Mouse (Mus musculus) cerebellum, postnatal 25 days (tissue): ENCODE measurements around the gene Meis2.

Source experiments
- DNase-seq, 2 experiments: peaks; one replicate each; pipeline ENCODE4 v3.0.0; 2021; ENCODE audit warnings: mixed read lengths in 2 of 2

Meis2 gene

DNA sequence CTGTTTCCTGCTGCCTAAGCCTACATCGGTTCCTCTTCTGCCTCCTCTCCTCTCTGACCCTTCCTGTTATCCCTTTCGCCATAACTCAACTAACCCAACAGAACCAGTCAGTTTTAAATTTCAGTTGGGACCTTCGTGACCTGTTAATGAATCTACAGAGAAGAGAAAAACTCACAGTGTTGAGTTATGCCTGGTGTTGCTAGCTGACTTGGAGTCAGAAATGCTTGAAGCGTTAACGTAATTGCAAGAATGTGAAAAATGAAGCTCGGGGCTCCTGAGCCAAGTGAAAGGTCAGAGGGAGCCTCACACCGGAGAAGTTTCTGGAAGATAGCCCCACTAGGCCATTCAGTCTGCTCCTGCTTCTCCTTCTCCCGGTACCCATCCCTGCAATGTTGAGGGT is 18.3 kb downstream of the Meis2 start:
- no peak for DNase-seq

DNA sequence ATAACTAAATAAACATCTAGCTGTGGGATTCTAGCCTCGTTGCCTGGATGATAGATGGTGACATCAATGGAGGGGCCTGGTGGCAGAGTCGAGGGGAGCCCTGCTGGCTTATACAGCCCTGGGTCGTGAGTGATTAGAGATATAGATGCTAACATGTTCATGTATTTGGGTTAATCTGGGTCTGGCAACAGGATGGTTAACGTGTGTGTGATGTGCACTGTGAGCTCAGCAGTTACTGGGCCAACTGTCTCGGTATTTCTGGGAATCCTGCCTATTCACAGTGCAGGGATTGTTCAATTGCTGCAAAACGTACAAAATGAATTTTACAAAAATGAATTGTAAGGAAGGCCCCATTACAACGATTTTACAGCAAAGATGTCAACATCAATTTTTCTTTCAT is 20.6 kb downstream of the Meis2 start:
- DNase-seq: no peak

DNA sequence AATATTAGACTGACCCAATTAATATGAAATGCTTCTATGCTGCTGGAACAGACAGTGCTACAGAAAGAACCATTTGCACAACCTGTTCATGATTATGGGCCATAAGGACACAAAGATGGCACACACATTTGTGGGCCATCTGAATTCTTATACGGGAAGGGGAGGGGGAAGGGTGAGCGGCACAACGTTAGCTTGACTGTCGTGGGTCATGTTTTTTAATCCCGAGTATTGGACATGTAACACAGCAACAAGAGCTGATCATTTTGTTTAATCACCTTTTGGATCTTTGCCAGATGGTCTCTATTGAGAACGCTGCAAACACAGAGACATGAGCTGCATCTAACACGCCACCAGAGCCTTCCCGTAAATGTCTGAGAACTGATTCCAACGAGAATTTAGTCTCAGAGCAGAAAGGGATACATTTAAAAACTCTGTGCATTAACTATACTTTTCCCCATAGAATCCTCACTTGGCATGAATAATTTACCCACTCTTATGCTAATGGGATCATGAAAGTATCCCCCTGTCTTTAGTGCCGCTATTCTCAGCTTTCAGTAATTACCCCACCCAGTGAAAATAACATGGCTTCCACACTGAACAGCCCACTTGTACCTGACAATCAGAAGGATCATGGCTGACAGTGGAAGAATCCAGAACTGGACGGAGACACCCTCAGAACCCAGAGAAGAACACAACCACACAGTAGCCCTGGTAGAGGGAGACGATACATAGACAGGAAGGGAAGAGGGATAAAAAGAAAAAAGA is 22.5 kb downstream of the Meis2 start:
- no peak for DNase-seq

DNA sequence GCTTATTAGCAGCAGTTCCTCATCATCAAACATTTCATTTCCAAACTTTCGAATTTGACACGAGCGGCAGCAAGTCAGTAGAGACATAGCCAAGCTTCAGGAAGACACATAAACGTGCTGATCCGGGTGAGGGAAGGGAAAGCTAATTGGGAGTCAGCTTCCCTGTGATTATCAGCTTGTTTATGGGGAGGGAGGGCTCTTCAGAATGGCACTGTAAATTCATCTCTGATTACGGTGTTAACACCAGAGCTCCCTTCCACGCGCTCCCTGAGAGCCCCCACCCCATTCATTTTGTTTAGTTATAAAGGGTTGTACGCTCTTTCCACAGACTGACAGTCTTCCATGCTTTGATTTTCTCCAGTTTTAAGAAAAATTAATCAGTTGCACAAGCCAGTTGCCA is 23.2 kb downstream of the Meis2 start:
- no peak for DNase-seq

DNA sequence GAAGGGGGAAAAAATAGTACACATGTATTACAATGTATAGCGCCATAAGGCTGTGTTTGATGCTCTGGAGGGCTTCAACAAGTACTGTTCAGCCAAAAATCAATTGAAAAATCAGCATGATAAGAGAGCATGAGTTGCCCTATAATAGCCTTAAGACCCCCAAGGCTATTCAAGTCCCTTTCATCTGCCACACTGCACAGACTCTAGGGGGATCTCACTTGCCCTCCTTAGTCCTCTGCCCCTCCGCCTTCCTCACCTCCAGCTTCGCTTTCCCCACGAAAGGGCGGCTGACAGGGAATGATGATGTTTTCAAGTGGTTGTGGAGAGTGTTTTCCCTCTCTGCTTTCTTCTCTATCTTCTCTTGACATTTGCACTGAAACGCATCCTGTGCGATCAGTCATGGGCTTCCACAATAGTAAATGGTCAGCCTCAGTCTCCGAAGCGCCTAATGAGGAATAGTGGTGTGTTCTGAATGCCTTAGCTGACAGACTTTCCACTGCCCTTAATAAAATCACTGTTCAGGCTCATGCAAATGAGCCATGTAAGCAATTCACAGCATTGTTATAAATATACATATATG is 23.9 kb downstream of the Meis2 start:
- DNase-seq: no peak

DNA sequence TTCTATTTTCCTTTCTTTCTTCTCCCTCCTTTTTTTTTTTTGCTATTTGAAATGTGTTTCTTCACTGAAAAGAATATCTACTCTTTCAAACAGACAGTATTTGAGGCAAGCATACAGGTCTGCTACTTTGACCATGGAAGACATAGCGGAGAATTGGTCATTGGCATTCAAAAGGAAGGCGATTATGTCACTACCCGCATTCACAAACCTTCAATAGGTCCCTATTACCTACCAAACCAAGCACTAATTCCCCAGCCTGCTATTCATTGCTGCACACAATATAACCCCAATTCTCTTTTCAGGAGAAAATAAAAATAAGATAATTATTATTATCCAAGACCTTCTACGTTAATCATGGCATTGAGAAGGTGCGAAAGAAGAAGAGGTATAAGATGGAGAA is 30.3 kb downstream of the Meis2 start:
- no peak for DNase-seq

DNA sequence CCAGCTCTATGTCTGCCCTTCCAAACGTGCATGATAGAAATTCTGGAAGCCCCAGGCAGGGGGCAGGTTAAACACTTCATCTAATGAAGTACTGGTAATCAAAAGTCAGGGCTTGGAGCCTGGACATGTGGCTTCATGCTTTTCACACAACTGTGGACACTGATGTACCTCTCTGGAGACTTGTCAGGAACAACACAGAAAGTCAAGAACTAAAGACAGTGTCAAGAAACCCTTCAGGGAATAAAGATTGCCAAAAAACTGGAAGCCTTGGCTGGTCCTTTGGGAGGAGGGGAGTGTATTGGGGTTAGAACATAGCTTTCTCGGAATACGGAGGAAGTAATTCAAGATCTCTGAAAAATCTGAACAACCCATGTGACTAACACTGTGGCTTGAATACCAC is 37.5 kb downstream of the Meis2 start:
- no peak for DNase-seq

DNA sequence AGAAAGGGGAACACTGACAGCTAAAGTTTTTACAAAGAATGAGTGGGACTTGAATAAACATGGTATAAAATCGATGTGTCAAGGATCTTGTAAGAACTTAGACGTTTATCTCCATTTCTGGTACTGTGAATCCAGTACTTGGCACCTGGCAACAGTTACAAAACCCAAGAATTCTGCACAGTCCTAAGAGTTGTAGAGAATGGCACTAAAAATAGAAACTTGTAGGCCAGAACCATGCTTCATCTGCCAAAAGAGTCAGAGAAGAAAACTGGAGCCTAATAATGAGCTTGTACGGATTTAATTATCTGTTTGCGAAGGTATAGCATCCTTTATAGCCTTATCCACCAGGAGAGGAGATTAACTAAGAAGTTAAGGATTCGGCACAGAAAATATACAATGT is 42.8 kb downstream of the Meis2 start:
- no peak for DNase-seq

DNA sequence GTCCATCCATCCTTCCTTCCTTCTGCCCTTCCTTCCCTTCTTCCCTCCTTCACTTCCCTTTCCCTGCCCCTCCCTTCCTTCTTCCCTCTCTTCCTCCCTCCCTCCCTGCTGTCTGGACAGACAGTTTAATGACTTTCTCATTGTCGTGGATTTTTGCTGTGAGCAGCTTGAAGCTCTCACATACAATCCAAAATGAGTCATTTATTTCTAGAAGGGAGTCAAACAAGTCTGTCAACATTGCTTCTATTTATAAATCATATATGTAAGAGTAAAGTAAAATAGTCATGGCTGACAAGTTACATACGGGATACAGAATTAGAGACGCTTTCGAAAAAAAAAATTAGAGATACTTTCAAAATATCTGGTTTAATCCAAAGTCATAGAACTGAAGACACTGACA is 43.7 kb downstream of the Meis2 start:
- no peak for DNase-seq

DNA sequence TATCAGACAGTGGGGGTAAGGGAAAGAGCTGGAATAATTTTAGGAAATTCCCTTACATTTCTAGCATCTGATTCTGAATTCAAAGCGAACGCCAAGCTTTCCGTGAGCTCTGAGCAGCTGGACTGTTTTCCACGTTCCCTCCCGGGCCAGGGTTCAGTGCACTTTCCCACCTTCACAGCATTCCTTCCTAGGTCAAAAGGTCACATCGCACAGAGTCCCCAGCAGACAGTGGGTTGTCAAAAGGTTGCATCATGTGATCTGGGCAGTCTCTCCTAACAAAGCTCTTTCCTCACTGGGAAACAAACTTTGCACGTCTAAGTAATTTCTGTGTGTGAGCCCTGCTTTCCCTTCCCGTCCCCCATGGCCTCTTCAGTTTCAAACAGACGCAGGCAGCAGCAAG is 44.6 kb downstream of the Meis2 start:
- DNase-seq: no peak

DNA sequence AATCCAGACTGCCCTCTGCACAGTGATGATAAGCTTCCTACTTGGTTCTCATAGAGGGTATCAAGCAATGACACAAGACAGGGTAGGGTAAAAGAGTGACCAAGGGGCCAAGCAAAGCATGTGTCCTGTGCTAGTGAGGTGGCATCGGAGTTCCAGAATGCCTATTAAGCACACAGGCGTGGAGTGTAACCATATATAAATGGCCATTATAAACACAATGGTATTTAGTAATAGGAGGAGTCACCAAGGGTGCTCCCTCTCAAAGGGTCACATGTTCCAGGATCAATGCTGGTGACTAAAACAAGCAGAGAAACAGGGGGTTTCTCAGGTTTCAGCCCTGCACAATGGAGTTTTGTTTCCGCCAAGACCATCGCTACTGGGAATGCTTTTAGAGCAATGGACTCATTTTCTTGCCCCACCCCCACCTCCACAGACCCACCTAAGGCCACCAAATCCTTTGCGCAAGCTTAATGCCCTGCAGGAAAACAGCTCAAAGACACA is 45.1 kb downstream of the Meis2 start:
- DNase-seq: no peak

DNA sequence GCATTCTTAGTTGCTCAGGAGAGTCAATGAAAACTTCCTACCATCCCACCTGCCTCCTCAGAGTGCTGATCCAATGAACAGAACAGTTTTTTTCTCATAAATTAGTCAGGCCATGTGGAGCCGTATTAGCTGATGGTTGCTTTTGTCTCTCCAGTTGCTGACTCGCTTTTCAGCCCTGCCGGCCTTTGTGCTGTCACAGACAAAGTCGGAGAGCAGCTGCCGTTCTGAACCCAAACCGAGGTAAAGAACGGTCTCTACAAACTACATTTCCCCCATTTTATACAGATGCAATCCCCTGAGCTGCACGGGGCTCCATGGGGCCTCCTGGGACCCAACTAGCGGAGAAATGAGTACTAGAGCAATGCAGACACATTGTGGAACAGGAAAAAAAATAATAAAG is 45.7 kb downstream of the Meis2 start:
- DNase-seq: no peak

DNA sequence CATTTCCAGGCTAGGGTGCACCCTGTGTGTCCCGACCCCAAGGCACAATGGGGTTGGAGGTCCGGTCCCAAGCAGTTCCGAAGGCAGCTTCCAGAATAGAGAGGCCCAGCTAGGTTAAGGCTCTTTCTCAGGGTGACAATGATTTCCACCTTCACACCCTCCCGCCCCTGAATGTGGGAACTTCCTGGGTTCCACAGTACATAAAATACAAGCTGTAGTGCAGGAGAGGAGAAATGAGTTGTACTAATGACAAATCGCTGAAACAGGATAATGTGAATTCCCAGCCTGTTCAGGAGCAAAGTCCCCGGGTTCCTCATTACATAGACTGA is 46.2 kb downstream of the Meis2 start:
- no peak for DNase-seq

DNA sequence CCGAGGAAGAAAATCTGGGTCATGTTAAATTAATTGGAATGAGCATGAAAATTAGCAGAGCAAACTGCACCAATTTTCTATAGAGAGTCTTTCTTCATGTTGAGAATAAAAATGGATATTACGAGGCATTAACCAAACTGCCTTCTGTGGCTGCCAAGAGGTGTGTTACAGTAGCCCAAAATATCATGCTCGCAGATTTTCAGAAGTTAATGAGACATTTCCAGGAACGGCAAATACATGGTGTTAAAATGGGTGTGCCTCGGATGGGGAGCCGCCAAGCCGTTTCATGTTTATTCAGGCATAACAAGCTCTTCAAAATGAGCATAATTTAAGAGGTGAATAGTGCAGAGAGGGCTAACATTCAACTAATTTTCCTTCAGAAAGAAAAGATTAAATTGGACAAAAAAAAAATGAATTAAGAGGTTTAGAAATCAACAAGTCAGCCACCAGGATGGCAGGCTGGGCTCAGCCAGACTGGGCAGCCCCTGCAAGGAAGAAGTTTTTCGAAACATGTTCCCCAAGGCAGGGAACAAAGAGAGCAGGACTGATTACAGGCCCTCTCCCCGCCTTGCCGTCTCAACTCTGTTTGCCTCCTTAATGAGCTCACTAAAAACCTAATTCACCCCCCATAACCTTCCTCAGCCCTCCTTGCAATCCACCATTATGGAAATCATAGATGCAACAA is 46.7 kb downstream of the Meis2 start:
- DNase-seq: no peak

DNA sequence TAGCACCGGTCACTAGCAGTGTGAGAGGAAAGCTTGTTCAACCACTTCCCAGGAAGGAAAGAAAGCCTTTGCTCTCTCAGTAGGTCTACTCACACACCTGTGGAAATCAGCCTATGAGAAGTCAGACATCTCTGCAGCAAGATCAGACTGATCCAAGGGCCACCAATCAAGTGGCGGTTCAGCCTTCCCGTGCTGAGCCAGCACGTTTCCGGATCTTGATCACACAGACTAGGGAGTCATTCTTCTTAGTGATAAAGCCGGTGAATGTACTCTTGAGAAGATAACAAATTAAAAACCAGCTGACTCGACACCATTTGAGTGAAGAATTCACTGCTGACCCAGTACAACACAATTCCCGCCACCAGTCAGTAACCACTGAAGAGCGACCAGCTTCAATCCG is 50.1 kb downstream of the Meis2 start:
- no peak for DNase-seq

DNA sequence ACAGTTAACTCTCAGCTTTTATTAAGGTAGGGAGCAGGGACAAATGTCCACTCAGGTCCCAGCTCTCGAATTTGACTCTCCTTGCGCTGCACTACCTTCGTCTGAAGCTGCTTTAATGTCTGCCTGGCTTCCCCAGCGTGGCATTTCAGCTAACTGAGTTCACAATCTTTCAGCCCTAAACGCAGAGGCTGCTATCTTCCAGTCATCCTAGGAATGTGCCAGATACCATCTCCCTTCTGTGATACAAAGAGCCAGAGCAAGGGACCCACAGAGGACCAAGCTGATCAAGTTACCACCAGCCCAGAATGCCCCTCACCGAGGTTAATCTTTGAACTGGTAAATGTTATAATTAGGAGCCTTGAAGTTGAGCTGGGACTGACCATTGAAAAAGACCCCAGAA is 55.2 kb downstream of the Meis2 start:
- DNase-seq: no peak

DNA sequence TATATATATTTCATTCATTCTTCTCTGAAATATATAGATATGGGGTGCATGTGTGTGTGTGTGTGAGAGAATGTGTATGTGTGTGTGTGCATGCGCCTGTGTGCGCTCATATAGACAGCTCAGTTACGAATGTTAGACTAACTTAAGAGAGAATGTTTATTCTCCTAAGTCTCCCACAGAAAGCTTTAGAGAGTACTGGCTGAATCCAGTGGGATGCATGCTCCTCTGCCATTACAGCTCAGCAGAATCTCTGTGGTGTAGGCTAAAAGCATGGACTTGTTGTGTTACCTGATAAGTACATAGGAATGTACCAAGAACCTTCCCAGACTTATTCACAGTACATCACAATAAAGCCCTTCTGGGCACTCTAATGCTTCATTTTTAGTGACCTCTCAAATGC is 55.6 kb downstream of the Meis2 start:
- DNase-seq: no peak

DNA sequence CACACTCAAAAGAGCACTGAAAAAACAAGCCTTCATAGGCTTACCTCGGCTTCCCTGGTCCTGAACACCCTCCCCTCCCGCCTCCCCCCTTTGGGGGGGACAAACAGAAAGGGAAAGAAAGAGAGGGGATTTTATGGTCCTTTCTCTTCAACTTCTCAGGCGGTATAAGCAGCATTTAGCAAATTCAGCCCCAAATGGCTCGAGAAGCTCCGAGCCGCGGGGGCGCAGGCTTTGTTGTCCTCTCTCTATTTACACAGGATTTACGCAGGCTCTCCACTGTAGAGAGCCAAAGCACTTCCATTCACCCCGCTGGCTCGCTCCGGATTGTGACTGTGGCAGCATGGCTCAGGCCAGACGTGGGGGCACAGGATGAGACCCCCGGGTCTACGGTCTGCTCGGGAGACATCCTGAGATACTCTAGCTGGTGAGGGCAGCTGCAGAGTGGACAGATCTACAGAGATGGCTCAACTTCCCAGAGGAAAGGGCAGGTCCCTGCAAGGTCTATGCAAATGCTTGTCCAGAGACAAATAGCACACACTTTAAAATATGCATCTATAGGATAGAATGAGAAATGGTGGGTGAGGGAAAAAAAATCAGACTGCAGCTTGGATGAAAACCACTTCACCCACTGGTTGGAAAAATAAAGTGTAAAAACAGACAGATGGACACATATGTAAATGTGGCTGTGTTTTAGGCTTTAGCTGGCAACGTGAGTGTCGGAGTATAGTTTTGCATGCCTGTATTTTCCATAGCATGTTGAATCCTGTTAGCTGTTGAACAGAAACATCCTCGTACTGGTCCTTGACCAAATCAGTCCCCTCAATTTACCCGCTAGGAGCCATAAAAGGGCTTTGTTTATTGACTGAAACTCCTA is 56.3 kb downstream of the Meis2 start:
- no peak for DNase-seq

DNA sequence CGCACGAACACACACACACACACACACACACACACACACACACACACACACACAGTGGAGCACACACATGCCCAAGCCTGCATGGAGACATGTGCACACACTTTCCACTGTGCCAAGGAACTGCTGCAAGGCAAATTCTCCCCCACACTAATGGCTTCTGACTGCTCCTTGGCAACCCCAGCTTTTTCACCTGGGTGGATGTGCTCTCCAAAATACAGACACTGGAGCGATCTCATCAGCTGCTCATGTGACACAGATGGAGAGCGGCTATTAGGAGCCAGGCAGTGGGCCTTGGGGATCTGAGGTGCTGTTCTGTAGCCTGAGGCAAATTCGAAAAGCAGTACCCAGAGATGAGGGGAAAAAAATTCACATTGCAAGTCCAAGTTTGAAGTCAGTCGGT is 63.3 kb downstream of the Meis2 start:
- no peak for DNase-seq

DNA sequence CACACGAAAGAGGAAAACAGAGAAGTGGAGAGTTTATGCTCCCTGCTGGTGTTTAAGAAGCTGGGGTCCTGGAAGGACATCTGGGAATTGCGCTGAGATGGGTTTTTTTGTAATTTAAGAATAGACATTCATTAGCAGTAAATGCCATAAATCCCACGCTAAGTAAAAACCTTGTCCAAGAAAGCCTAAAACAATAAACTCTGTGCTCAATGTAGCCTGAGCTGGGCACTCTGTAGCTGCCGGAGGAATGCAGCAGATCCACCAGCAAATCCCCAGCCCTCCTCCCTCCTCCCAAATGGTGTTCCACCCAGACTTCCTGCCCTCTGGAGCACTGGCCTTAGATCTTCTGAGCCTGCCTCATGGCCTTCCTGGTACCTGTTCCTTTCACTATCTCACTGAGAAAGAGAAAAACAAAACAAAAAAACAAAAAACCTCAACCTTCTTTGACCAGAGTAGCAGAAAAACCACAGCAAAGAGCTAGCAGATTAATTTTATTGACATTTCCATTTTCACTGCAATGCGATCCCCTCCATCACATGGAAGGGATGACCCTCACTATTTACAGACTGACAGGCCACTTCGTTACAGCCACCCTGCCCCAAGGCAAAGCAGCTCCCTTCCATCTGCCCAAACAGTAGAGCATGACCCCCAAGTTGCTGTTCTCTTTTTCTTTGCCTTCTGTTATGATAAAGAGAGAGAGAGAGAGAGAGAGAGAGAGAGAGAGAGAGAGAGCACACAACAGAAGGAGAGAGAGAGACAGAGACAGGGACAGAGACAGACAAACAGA is 64.1 kb downstream of the Meis2 start:
- DNase-seq: no peak

DNA sequence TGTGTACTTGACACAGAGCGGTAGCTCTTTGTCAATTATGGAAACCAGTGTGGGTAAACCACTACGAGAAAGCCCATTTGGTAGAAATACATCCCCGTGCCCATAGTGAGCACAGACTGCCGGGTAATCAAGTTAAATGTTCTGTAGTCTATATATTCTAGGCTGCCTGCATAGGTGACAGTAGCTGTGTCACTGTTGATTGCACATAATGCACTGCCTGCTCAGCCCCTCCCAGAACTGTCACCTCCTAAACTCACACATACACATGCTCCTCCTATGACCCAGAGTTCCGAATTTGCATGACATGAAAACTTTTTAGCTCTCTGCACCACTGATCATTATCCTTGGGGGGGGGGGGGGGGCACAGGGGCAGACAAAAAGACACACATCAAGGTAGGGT is 65.1 kb downstream of the Meis2 start:
- no peak for DNase-seq

DNA sequence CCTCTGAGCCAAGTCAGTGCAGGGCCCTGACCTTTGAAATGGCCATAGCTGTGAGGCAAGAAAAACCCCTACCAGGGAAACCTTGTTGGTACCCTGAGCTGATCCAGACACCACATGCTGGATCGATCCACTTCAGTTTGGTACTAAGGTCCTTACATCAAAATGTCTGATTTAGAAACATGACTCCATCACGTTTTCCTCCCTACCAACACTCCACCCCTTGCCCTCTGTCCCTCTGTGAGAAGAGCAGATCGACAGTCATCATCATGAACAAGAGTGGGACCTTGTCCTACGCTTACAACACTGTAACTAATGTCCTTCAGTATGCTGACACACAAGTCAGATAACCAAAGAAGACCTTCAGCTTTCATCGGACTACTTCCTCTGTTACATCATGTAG is 66.8 kb downstream of the Meis2 start:
- DNase-seq: no peak

DNA sequence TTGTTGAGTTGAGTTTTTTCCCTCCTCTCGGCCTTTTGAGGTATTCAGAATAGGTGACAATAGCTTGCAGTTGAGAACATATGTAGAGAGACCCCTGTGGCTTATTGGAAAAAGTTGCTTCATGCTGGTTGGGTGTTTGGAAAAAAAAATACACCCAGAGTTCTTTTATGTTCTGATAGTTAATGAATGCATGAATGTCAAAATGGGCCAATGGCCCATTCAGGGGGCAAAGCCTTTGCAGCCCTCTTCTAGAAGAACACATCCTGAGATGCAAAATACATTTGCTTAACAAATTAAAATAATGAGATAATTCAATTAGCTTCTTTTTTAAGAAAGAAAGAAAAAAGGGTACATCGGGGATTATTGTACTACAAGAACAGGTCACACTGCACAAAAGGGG is 69.2 kb downstream of the Meis2 start:
- no peak for DNase-seq
